Mouse (Mus musculus): Measurements from ENCODE around the gene Pum3. TPM values are rescaled to one million over a fixed set of nuclear protein-coding genes. Genes with fewer than 3 reads are reported as not detected.

Gene Pum3
- total RNA-seq (2014; rRNA removed) (19.8 and 24.8 TPM in 2 replicates), polyA plus RNA-seq (2015; fragmentation: Nextera tagmentation; extraction: Ambion mirVana) (44.1 and 56.9 TPM in 2 replicates)

DNA sequence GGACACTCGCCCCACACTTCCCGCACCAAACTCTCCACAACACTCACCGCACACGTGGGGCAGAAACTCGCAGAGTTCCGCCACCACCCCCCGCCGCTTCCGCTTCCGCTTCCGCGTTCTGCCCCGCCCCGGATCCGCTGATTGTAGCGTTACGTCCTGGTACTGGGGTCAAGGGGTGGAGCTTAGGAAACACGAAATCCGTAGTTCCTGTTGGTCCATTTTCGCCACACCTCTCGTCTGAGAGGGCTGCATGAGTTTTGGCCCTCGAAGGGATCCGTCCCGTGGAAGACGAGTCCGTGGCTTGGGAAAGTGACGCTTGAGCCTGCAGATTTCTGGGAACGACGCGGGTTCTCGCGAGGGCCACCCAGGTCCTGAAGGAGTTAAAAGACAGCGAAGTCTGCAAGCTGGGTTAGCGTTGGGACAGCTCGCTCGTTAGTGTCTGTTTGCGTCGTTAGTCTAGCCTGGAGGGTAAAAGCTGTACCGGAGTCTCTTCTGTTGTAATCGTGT lies at the start of gene Pum3:
TSS of gene Pum3 (minus strand) at position 81 of the 507 bp plus-strand sequence.
- WGBS: under 1% methylated on average over 38 of the region's 40 CpGs
- TF ChIP-seq CTCF (IDR thresholded peaks at IDR 0.05): 0 out of 2 replicates have a peak, but pooled peaks have one; percentile 9
- Histone ChIP-seq H3K27ac (ENCODE audit: low read depth, low read length) (peak within 1 kb of the TSS; percentile 87), H3K9ac (replicated peaks; ENCODE audit: low read length, poor library complexity, severe bottlenecking) (peak within 1 kb of the TSS; percentile 78), H3K4me3 (ENCODE audit: low read depth, low read length) (peak within 1 kb of the TSS; percentile 83), H3K27me3 (ENCODE audit: insufficient read depth, low read length) (no peaks in the 10 kb centered on the region), H3K4me2 (ENCODE audit: low read depth, low read length, poor library complexity, severe bottlenecking) (peak within 1 kb of the TSS; percentile 97), H3K36me3 (ENCODE audit: insufficient read depth, low read length) (peaks cover 3% of the 10 kb centered on the region), H3K4me1 (ENCODE audit: insufficient read depth, low read length) (peaks cover 6% of the 10 kb centered on the region), H3K9me3 (ENCODE audit: low read length) (no peaks in the 10 kb centered on the region)
- DNase-seq (ENCODE audit: low spot score) (peak; percentile 99), ATAC-seq (ENCODE audit: low FRiP score) (peak; percentile 98)

DNA sequence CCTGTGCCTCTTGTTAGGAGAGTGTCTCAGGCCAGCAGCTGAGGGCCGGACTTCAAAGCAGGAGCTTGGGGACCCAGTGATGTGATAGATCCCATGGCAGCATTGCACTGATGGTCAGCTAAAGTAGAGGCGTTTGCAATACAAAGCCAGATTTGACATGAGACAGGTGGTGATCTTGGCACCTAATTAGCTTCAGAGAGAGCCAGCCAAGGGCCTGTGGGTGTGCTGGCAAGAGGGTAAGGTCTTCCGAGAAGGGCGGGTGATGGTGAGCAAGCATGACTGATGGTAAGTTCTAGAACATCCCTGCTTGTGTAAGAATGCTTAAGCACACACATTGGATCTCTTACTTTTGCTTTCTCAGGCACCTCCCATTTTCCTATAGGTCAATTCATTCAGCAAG lies 37.1 kb upstream of the Pum3 start:
- no peak overlapping the region for H3K4me2 ChIP-seq (ENCODE audit: low read depth, low read length, poor library complexity, severe bottlenecking)
- no peaks in the 10 kb centered on the region; the same call in 1 of the 2 replicates for H3K27me3 ChIP-seq (ENCODE audit: insufficient read depth, low read length)
- no peaks in the 10 kb centered on the region for H3K4me1 ChIP-seq (ENCODE audit: insufficient read depth, low read length)
- H3K36me3 ChIP-seq (ENCODE audit: insufficient read depth, low read length): no peaks in the 10 kb centered on the region
- no peak overlapping the region for H3K9ac ChIP-seq (replicated peaks; ENCODE audit: low read length, poor library complexity, severe bottlenecking)
- peak; percentile 73 for DNase-seq (ENCODE audit: low spot score)
- ATAC-seq (ENCODE audit: low FRiP score): no peak
- H3K4me3 ChIP-seq (ENCODE audit: low read depth, low read length): no peak overlapping the region
- 90% methylated on average over 4 of the region's 4 CpGs for WGBS
- H3K9me3 ChIP-seq (ENCODE audit: low read length): no peaks in the 10 kb centered on the region
- TF ChIP-seq CTCF (IDR thresholded peaks at IDR 0.05): no peak
- H3K27ac ChIP-seq (ENCODE audit: low read depth, low read length): no peak overlapping the region

DNA sequence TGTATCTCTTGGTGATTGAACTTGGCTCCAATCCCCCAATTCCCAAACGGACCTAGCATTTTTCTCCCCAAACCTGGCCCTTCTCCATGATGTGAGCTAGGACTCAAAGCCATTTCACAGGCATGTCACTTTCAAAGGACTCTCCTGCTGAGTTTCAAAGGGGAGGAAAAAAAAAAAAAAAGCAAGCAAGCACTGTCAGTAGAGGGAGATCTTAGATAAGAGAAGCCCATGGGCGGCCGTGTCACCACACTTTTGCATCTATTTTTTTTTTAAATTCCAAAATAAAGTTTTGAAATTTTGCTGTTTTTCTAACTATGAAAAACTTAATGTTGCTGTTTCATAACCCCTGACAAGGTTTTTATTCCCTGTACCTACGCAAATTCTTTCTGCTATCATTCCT lies 33.0 kb upstream of the Pum3 start:
- ATAC-seq (ENCODE audit: low FRiP score) (no peak), DNase-seq (ENCODE audit: low spot score) (no peak)
- Histone ChIP-seq H3K27ac (ENCODE audit: low read depth, low read length) (no peak overlapping the region), H3K9me3 (ENCODE audit: low read length) (no peaks in the 10 kb centered on the region), H3K4me1 (ENCODE audit: insufficient read depth, low read length) (no peaks in the 10 kb centered on the region), H3K27me3 (ENCODE audit: insufficient read depth, low read length) (no peaks in the 10 kb centered on the region), H3K4me2 (ENCODE audit: low read depth, low read length, poor library complexity, severe bottlenecking) (no peak overlapping the region), H3K9ac (replicated peaks; ENCODE audit: low read length, poor library complexity, severe bottlenecking) (no peak overlapping the region), H3K36me3 (ENCODE audit: insufficient read depth, low read length) (no peaks in the 10 kb centered on the region), H3K4me3 (ENCODE audit: low read depth, low read length) (no peak overlapping the region)
- TF ChIP-seq CTCF (IDR thresholded peaks at IDR 0.05): peak; percentile 61
- 59% methylated on average over 4 of the region's 4 CpGs for WGBS

DNA sequence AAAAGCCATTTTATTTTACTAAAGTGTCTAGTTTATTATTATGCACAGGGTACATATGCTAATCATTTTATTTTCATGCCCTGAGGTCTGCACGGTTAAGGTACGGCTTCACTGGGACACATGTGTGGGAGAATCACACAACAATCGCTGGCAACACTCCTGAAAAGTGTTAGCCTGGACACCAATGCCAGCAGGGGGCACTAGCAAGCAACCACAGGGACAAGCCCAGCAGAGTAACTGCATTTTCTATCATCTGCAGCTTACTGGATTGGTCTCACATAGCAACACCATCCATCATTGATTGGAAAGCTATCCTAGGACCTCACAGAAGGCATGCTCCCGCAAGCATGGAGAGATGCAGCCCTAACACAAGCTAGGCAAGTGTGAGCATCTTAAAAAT lies 20.8 kb upstream of the Pum3 start:
- peak; percentile 41; the same call in 1 of the 2 replicates for ATAC-seq (ENCODE audit: low FRiP score)

DNA sequence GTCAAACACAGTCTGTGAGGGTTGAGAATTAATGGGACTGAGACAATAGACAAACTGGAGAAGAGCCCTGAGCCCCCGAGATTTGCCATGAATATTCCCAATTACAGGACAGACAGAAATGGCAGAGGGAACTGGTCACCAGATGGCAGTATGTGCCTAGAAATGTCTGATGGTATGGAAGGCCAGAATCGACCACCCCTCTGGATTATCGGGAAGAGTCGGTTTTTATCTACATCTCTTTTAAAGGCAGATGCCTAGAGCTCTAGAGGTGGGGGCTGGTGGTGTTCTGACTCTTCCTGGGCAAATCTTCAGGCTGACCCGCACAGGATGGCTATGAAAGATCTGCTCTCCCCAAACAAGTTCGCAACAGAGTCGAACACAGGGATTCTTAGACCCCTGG lies 17.9 kb upstream of the Pum3 start:
- 14% methylated on average over 7 of the region's 7 CpGs for WGBS
- Histone ChIP-seq H3K27ac (ENCODE audit: low read depth, low read length) (no peak overlapping the region), H3K9ac (replicated peaks; ENCODE audit: low read length, poor library complexity, severe bottlenecking) (no peak overlapping the region), H3K4me1 (ENCODE audit: insufficient read depth, low read length) (no peaks in the 10 kb centered on the region), H3K36me3 (ENCODE audit: insufficient read depth, low read length) (no peaks in the 10 kb centered on the region), H3K4me2 (ENCODE audit: low read depth, low read length, poor library complexity, severe bottlenecking) (no peak overlapping the region; the same call in 1 of the 2 replicates), H3K4me3 (ENCODE audit: low read depth, low read length) (no peak overlapping the region), H3K9me3 (ENCODE audit: low read length) (no peaks in the 10 kb centered on the region), H3K27me3 (ENCODE audit: insufficient read depth, low read length) (no peaks in the 10 kb centered on the region)
- TF ChIP-seq CTCF (IDR thresholded peaks at IDR 0.05): peak; percentile 90
- DNase-seq (ENCODE audit: low spot score) (peak; percentile 86), ATAC-seq (ENCODE audit: low FRiP score) (no peak)

More for the DNA sequence above, 20.8 kb upstream of the Pum3 start:
- H3K27me3 ChIP-seq (ENCODE audit: insufficient read depth, low read length): no peaks in the 10 kb centered on the region
- TF ChIP-seq CTCF (IDR thresholded peaks at IDR 0.05): peak; percentile 98
- no peak overlapping the region for H3K4me2 ChIP-seq (ENCODE audit: low read depth, low read length, poor library complexity, severe bottlenecking)
- H3K9me3 ChIP-seq (ENCODE audit: low read length): no peaks in the 10 kb centered on the region
- H3K36me3 ChIP-seq (ENCODE audit: insufficient read depth, low read length): no peaks in the 10 kb centered on the region
- peak; percentile 90 for DNase-seq (ENCODE audit: low spot score)
- H3K4me1 ChIP-seq (ENCODE audit: insufficient read depth, low read length): no peaks in the 10 kb centered on the region
- no peak overlapping the region for H3K4me3 ChIP-seq (ENCODE audit: low read depth, low read length)
- no peak overlapping the region for H3K27ac ChIP-seq (ENCODE audit: low read depth, low read length)
- 25% methylated on average over 4 of the region's 4 CpGs for WGBS
- H3K9ac ChIP-seq (replicated peaks; ENCODE audit: low read length, poor library complexity, severe bottlenecking): no peak overlapping the region

DNA sequence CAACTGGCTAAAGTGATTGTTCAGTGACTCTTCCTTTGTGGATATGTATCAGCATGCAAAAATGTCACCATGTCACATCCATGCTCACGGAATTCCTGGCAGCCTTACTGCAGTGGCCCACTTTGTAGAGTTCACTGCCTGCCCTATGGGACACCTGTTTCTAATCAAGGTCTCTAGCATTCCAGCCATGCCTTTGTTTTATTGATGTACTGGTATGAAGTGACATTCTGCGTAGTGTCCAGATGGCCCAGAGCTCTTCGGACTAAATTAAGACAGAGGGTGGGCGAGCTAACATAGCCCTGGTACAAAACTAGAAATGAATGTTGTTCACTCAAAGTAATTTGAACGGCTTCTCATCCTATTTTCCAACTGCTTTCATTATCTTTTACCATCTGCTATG lies 11.5 kb upstream of the Pum3 start:
- no peak for ATAC-seq (ENCODE audit: low FRiP score)
- H3K27me3 ChIP-seq (ENCODE audit: insufficient read depth, low read length): no peaks in the 10 kb centered on the region
- WGBS: 85% methylated on average over 5 of the region's 5 CpGs

More for the DNA sequence above, 11.5 kb upstream of the Pum3 start:
- H3K9ac ChIP-seq (replicated peaks; ENCODE audit: low read length, poor library complexity, severe bottlenecking): no peak overlapping the region
- no peaks in the 10 kb centered on the region for H3K4me1 ChIP-seq (ENCODE audit: insufficient read depth, low read length)
- TF ChIP-seq CTCF (IDR thresholded peaks at IDR 0.05): no peak
- no peaks in the 10 kb centered on the region for H3K9me3 ChIP-seq (ENCODE audit: low read length)
- H3K36me3 ChIP-seq (ENCODE audit: insufficient read depth, low read length): no peaks in the 10 kb centered on the region
- H3K4me3 ChIP-seq (ENCODE audit: low read depth, low read length): no peak overlapping the region
- DNase-seq (ENCODE audit: low spot score): no peak
- no peak overlapping the region for H3K4me2 ChIP-seq (ENCODE audit: low read depth, low read length, poor library complexity, severe bottlenecking)
- no peak overlapping the region for H3K27ac ChIP-seq (ENCODE audit: low read depth, low read length)
